Mouse (Mus musculus): ENCODE measurements around the gene Ephb2. TPM values are rescaled to one million over a fixed set of nuclear protein-coding genes. Genes with fewer than 3 reads are reported as not detected.

Ephb2 gene
- polyA plus RNA-seq, 1 experiment from 2014 or later: 24.3 TPM

- Histone ChIP-seq H3K27me3 (no peaks in the 10 kb centered on the region), H3K4me2 (peak overlapping the region; percentile 68; the same call in 1 of the 2 replicates), H3K4me3 (no peak overlapping the region), H3K9ac (no peak overlapping the region), H3K9me3 (no peaks in the 10 kb centered on the region), H3K4me1 (replicated peaks) (peaks cover 37% of the 10 kb centered on the region), H3K27ac (replicated peaks) (no peak overlapping the region), H3K36me3 (no peaks in the 10 kb centered on the region)
- no peak for ATAC-seq (ENCODE audit: low FRiP score, low read depth)
- WGBS: 95% methylated on average over 3 of the region's 3 CpGs
Measured at GRCm38 (mm10) chr4:136599869-136600268, 235.9 kb downstream of the Ephb2 start.

GRCm38 (mm10) chr4:136598268-136598876, 237.4 kb downstream of the Ephb2 start:
- Histone ChIP-seq H3K27ac (replicated peaks) (no peak overlapping the region), H3K27me3 (no peaks in the 10 kb centered on the region), H3K4me2 (0 out of 2 replicates have a peak overlapping the region, but pooled peaks have one; percentile 3), H3K4me1 (replicated peaks) (peaks cover 52% of the 10 kb centered on the region), H3K36me3 (no peaks in the 10 kb centered on the region), H3K4me3 (no peak overlapping the region), H3K9ac (no peak overlapping the region), H3K9me3 (no peaks in the 10 kb centered on the region)
- no peak for ATAC-seq (ENCODE audit: low FRiP score, low read depth)
- 94% methylated on average over 7 of the region's 7 CpGs for WGBS

Small RNA genes lying within 50 kb of the gene (microRNA-seq; reads per million reads assigned to microRNA genes)
- gene Gm22180: not detected

Other genes starting within 250 kb of the Ephb2 start
- gene Kdm1a, start 233.3 kb downstream of the Ephb2 start, polyA plus RNA-seq (2015; fragmentation: Nextera tagmentation; extraction: Ambion mirVana): 59.5 and 64.7 TPM in 2 replicates
- gene Tex46, start 225.6 kb downstream of the Ephb2 start, polyA plus RNA-seq (2015; fragmentation: Nextera tagmentation; extraction: Ambion mirVana): not detected in 2 replicates
- 0.06 and 0.17 TPM in 2 replicates for gene Lactbl1, start 213.4 kb downstream of the Ephb2 start, polyA plus RNA-seq (2015; fragmentation: Nextera tagmentation; extraction: Ambion mirVana)
- gene C1qb, start 50.2 kb upstream of the Ephb2 start, polyA plus RNA-seq (2015; fragmentation: Nextera tagmentation; extraction: Ambion mirVana): 42.6 and 56.4 TPM in 2 replicates
- 24.2 and 33.1 TPM in 2 replicates for gene C1qc, start 57.1 kb upstream of the Ephb2 start, polyA plus RNA-seq (2015; fragmentation: Nextera tagmentation; extraction: Ambion mirVana)
- 30.8 and 36.4 TPM in 2 replicates for gene C1qa, start 62.8 kb upstream of the Ephb2 start, polyA plus RNA-seq (2015; fragmentation: Nextera tagmentation; extraction: Ambion mirVana)
- gene Epha8, start 120.8 kb upstream of the Ephb2 start, polyA plus RNA-seq (2015; fragmentation: Nextera tagmentation; extraction: Ambion mirVana): 13.9 and 16.5 TPM in 2 replicates
- 3.9 and 4.1 TPM in 2 replicates for gene Zbtb40, start 212.8 kb upstream of the Ephb2 start, polyA plus RNA-seq (2015; fragmentation: Nextera tagmentation; extraction: Ambion mirVana)